Mouse (Mus musculus) MEL (cell line): ENCODE measurements around the gene Zfp462.

Experiments used
- CTCF ChIP-seq, 3 experiments: IDR thresholded peaks in 2 of 3; conservative IDR thresholded peaks in 1 of 3; 2 replicates each; pipeline ENCODE4 v1.5.1; 2011 to 2012; ENCODE audit warnings: low read length in 3 of 3, low read depth in 2 of 3, mild to moderate bottlenecking in 2 of 3, improper control_type of control experiment in 1 of 3, inconsistent platforms in 1 of 3, mixed read lengths in 1 of 3, moderate library complexity in 1 of 3; ENCODE audit not compliant: control insufficient read depth in 1 of 3, insufficient read depth in 1 of 3, poor library complexity in 1 of 3, severe bottlenecking in 1 of 3
- GABPA ChIP-seq: IDR thresholded peaks from 2 replicates; pipeline ENCODE4 v1.6.1; 2012; ENCODE audit warnings: low read depth, mild to moderate bottlenecking, inconsistent platforms, low read length, improper control_type of control experiment, moderate library complexity
- MAFK ChIP-seq: IDR thresholded peaks from 2 replicates; pipeline ENCODE4 v1.6.1; 2011; ENCODE audit warnings: low read depth, mild to moderate bottlenecking, low read length, improper control_type of control experiment, borderline replicate concordance
- POLR2AphosphoS2 ChIP-seq: IDR thresholded peaks from 2 replicates; pipeline ENCODE4 v1.6.1; 2011; ENCODE audit warnings: low read length, improper control_type of control experiment
- RAD21 ChIP-seq: IDR thresholded peaks from 2 replicates; pipeline ENCODE4 v1.6.1; 2011; ENCODE audit warnings: mild to moderate bottlenecking, low read depth, low read length, improper control_type of control experiment
- SMC3 ChIP-seq: IDR thresholded peaks from 2 replicates; pipeline ENCODE4 v1.6.1; 2011; ENCODE audit warnings: low read depth, low read length, improper control_type of control experiment
- TBP ChIP-seq: IDR thresholded peaks from 2 replicates; pipeline ENCODE4 v1.8.0; 2011; ENCODE audit warnings: low read depth, low read length, improper control_type of control experiment

GRCm38 (mm10) chr4:55084080-55084688 is 139.3 kb downstream of the Zfp462 start:
- no peak for TF ChIP-seq POLR2AphosphoS2
- TF ChIP-seq MAFK, result no peak
- TF ChIP-seq CTCF (IDR thresholded peaks at IDR 0.05 in 2 of 3, conservative IDR thresholded peaks at IDR 0.05 in 1 of 3; ENCODE audit: control insufficient read depth in 1 of 3, insufficient read depth in 1 of 3, low read depth in 2 of 3, low read length in 3 of 3, poor library complexity in 1 of 3, severe bottlenecking in 1 of 3), result no peak
- TF ChIP-seq TBP, result no peak
- TF ChIP-seq GABPA, result no peak
- no peak for TF ChIP-seq RAD21
- no peak for TF ChIP-seq SMC3
